Mouse (Mus musculus) lung, embryonic 15.5 days (tissue): ENCODE data around the gene Fam219b. TPM values are rescaled to one million over a fixed set of nuclear protein-coding genes. Genes with fewer than 3 reads are reported as not detected.

Experiments
- ATAC-seq: fragments of 200-750 bp; cut with Nextera tagmentation; 2 replicates; pipeline ENCODE4 v1.8.0; 2017; ENCODE audit warnings: moderate number of reproducible peaks, borderline replicate concordance; ENCODE audit not compliant: low FRiP score, low TSS enrichment; ENCODE audit errors: extremely low read depth
- H3K27ac ChIP-seq: fragments of 300-500 bp; sonication (generic); 2 replicates; pipeline ENCODE4 v1.5.1; 2015; ENCODE audit warnings: moderate library complexity, mild to moderate bottlenecking, inconsistent platforms
- H3K27me3 ChIP-seq: fragments of 300-500 bp; sonication (generic); 2 replicates; pipeline ENCODE4 v1.6.1; 2015; ENCODE audit warnings: inconsistent platforms
- H3K36me3 ChIP-seq: fragments of 300-500 bp; sonication (generic); 2 replicates; pipeline ENCODE4 v1.6.1; 2015; ENCODE audit warnings: inconsistent platforms
- H3K4me1 ChIP-seq: fragments of 300-500 bp; sonication (generic); 2 replicates; pipeline ENCODE4 v1.6.1; 2015; ENCODE audit warnings: inconsistent platforms
- H3K4me2 ChIP-seq: fragments of 300-500 bp; sonication (generic); 2 replicates; pipeline ENCODE4 v1.6.1; 2015; ENCODE audit warnings: inconsistent platforms, mild to moderate bottlenecking, moderate library complexity
- H3K4me3 ChIP-seq: fragments of 300-500 bp; sonication (generic); 2 replicates; pipeline ENCODE4 v1.5.1; 2015; ENCODE audit warnings: mild to moderate bottlenecking, inconsistent platforms
- H3K9ac ChIP-seq: fragments of 300-500 bp; sonication (generic); 2 replicates; pipeline ENCODE4 v1.6.1; 2015; ENCODE audit warnings: inconsistent platforms
- H3K9me3 ChIP-seq: fragments of 300-500 bp; sonication (generic); 2 replicates; pipeline ENCODE4 v1.6.1; 2016; ENCODE audit warnings: inconsistent platforms
- WGBS: fragments of 180-500 bp; shearing (Covaris S2); methylation state at CpG from one replicate; pipeline ENCODE4 v1.1.7; 2015; 5-methylcytosine and 5-hydroxymethylcytosine counted together
- polyA plus RNA-seq: library from polyadenylated mRNA; unstranded; fragments of >200 nt; fragmentation: Nextera tagmentation; extraction: Ambion mirVana; gene quantifications from 2 replicates; pipeline ENCODE4 v1.2.1, GENCODE M21; 2015

Gene Fam219b
- 23.1 and 23.2 TPM in 2 replicates for polyA plus RNA-seq

DNA sequence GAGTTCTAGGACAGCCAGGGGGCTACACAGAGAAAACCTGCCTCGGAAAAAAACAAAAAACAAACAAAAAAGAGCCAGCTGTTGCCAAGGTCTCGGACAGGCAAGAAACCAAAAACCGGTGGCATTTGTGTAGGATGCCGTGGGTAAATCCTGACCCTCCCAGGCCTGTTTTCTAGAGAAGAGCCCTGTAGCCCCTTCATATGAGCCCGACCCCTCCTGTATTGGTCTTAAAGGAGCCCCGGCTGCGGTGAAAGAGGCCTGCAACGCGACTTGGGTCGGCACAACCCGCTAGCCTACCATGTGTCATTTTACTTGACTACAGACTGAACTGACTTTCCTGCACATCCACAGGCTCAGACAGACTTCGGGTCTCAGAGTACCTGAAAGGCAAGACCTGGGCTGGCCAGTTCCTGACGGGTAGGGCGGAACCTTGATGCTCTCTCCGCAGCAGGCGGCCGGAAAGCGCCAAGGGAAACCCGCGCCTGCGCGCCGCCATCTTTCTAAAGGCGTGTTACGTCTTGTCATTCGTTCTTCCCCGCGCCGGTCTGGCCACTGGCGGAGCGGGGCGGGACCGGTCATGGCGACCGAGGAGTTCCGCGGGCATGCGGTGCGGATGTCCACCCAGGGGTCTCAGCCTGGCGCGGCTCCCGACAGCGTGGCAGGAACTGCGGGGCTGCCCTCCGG lies at the start of gene Fam219b:
Fam219b (plus strand) TSS at position 485 of the 684 bp plus-strand sequence.
- Histone ChIP-seq H3K27ac (peak within 1 kb of the TSS; percentile 83), H3K9me3 (no peaks in the 10 kb centered on the region), H3K36me3 (peaks cover 49% of the 10 kb centered on the region), H3K9ac (peak within 1 kb of the TSS; percentile 87), H3K4me1 (peaks cover 17% of the 10 kb centered on the region), H3K4me3 (peak within 1 kb of the TSS; percentile 82), H3K4me2 (peak within 1 kb of the TSS; percentile 75), H3K27me3 (no peaks in the 10 kb centered on the region)
- 2% methylated on average over 45 of the region's 45 CpGs for WGBS
- peak; percentile 84 for ATAC-seq

DNA sequence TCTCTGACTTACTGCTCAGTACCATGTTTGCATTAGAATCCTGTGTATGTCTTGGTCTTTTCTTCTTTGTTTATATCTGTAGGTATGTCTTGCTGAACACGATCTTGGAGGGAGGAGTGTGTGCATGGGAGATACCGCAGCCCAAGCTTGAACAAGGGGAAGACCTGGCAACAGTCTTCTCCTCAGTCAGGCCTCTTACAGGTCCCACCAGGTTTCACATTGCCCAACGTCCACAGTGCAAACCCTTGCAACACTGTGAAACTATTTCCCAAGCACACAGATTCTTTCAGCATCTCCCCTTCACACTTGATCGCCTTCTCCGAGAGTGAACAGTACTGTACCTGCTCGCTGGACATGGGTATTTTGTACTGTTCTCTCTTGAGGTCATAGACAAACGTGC lies 49.5 kb upstream of the Fam219b start:
- H3K27me3 ChIP-seq: no peaks in the 10 kb centered on the region
- no peak overlapping the region for H3K4me3 ChIP-seq
- H3K27ac ChIP-seq: no peak overlapping the region
- no peak overlapping the region for H3K9ac ChIP-seq
- WGBS: 62% methylated on average over 7 of the region's 7 CpGs
- ATAC-seq: no peak
- H3K9me3 ChIP-seq: no peaks in the 10 kb centered on the region
- H3K4me1 ChIP-seq: no peaks in the 10 kb centered on the region
- no peaks in the 10 kb centered on the region for H3K36me3 ChIP-seq
- no peak overlapping the region for H3K4me2 ChIP-seq

DNA sequence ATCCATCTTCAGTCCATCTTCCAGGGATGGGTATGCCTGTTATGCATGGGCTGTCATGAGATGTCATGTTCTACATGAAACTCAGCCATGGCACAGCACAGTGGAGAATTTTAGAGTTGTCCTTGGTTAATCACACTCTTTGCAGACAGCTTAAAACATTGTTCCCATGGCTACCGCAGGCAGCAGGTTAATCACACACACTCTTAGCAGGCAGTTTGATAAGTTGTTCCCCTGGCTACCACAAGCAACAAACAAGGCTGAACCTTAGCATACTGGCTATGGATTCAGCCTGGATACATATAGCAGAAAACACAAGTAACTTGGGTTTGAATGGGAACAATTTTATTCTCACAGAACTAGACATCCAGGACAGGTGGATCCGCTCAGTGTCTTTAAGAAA lies 43.8 kb upstream of the Fam219b start:
- no peak for ATAC-seq
- H3K27me3 ChIP-seq: no peaks in the 10 kb centered on the region
- H3K27ac ChIP-seq: no peak overlapping the region
- WGBS: 84% methylated on average over 2 of the region's 2 CpGs
- no peaks in the 10 kb centered on the region for H3K9me3 ChIP-seq
- H3K4me1 ChIP-seq: no peaks in the 10 kb centered on the region
- no peak overlapping the region for H3K4me2 ChIP-seq
- no peak overlapping the region for H3K9ac ChIP-seq
- no peak overlapping the region for H3K4me3 ChIP-seq
- H3K36me3 ChIP-seq: no peaks in the 10 kb centered on the region

DNA sequence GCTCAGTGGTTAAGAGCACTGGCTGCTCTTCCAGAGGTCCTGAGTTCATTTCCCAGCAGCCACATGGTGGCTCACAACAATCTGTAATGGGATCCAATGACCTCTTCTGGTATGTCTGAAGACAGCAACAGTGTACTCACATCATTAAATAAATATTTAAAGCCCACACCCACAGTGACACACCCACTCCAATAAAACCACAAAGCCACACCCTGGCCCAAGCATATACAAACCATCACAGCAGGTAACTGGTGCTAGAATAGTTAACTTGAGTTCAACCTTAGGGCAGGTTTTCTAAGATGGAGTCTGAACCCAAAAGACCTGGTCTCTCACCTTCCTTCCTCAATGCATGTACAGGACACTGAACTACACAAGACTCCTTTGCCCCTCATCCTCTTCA lies 42.4 kb upstream of the Fam219b start:
- Histone ChIP-seq H3K4me2 (no peak overlapping the region), H3K4me1 (no peaks in the 10 kb centered on the region), H3K36me3 (no peaks in the 10 kb centered on the region), H3K27ac (no peak overlapping the region), H3K9ac (no peak overlapping the region), H3K4me3 (no peak overlapping the region), H3K9me3 (no peaks in the 10 kb centered on the region), H3K27me3 (peaks cover 6% of the 10 kb centered on the region)
- ATAC-seq: no peak

DNA sequence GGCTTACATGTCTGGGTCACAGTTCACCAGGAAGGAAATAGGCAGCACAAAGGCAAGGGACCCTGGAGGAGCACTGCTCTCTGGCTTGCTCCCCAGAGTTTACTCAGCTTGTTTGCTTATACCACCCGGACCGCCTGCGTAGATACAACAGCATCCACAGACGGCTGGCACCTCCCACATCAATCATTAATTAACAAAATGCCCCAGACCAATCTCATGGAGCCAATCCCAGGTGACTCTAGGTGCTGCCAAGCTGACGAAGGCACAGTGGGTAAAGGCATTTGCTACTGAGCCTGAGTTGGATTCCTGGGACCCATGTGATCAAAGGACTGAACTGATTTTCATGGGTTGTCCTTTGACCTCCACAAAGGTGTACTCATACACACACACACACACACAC lies 40.1 kb upstream of the Fam219b start:
- Histone ChIP-seq H3K27me3 (peaks cover 29% of the 10 kb centered on the region), H3K36me3 (no peaks in the 10 kb centered on the region), H3K27ac (no peak overlapping the region), H3K4me3 (no peak overlapping the region), H3K9me3 (no peaks in the 10 kb centered on the region), H3K4me1 (peaks cover 6% of the 10 kb centered on the region; the same call in 1 of the 2 replicates), H3K4me2 (no peak overlapping the region), H3K9ac (no peak overlapping the region)
- WGBS: 36% methylated on average over 5 of the region's 5 CpGs
- no peak for ATAC-seq

DNA sequence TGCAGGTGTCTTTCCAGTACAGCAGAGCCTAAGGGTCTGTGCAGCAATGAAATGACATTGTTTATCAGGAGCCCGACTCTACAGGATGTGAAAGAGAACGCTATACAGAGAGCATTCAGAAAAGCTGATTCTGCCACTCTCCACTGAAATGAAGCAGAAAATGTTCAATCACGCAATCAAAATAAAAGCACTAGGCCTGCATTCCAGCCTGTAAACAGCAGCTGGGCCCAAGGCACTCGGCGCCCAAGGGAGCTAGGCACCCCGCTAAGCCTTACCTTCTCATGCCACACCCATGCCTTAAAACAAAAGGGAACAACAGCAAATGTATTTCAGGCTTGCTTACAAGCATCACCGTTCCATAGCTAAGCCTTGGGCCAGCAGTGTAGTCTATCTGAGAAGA lies 38.8 kb upstream of the Fam219b start:
- Histone ChIP-seq H3K36me3 (no peaks in the 10 kb centered on the region), H3K4me1 (peaks cover 16% of the 10 kb centered on the region; the same call in 1 of the 2 replicates), H3K9me3 (no peaks in the 10 kb centered on the region), H3K27me3 (peaks cover 42% of the 10 kb centered on the region), H3K4me2 (no peak overlapping the region), H3K4me3 (no peak overlapping the region), H3K9ac (no peak overlapping the region), H3K27ac (no peak overlapping the region)
- WGBS: 53% methylated on average over 7 of the region's 7 CpGs
- no peak for ATAC-seq

DNA sequence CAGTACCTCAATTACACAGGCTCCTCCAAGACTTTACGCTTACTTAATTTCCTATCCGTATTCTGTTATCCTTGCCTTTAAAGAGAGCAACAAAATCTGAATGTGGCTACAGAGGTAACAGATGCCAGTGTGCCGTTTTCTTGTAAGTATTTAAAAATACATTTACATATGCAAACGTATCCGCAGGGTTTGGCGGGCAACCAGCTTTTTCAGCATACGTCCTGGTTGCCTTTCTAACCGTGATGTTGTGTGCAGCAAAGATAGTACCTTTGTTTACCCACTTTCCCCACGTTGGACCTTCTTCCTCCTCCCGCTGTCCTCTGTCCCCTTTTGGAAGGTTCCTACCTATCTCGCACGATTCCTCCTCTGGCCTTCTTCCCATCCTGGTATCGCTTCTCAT lies 35.9 kb upstream of the Fam219b start:
- Histone ChIP-seq H3K4me2 (no peak overlapping the region), H3K4me1 (peaks cover 34% of the 10 kb centered on the region), H3K4me3 (no peak overlapping the region), H3K27ac (no peak overlapping the region), H3K9me3 (no peaks in the 10 kb centered on the region), H3K9ac (no peak overlapping the region), H3K27me3 (peaks cover 71% of the 10 kb centered on the region), H3K36me3 (no peaks in the 10 kb centered on the region)
- WGBS: 10% methylated on average over 13 of the region's 13 CpGs
- ATAC-seq: no peak

DNA sequence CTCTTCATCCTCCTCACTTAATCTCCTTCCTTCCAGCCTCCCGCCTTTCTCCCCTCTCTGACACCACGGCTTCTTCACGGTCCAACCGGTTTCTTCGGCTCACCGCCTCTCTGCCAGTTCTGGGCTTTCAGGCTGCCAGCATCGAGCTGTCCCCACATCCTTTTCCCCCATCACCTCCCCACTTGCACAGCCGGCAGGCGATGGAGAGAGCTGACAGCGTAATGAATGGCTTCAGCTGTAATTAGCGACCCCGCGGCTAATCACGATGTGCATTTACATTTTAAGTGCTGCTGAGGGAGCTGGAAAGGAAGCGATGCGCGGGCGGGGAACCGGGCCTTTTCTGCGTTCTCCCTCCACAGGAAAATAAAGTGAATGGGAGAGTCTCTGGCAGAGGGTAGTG lies 35.5 kb upstream of the Fam219b start:
- ATAC-seq: no peak
- Histone ChIP-seq H3K36me3 (no peaks in the 10 kb centered on the region), H3K27me3 (peaks cover 74% of the 10 kb centered on the region), H3K4me3 (0 out of 2 replicates have a peak overlapping the region, but pooled peaks have one; percentile 7), H3K27ac (no peak overlapping the region), H3K4me1 (peaks cover 34% of the 10 kb centered on the region), H3K4me2 (no peak overlapping the region), H3K9me3 (no peaks in the 10 kb centered on the region), H3K9ac (no peak overlapping the region)
- 2% methylated on average over 20 of the region's 20 CpGs for WGBS

DNA sequence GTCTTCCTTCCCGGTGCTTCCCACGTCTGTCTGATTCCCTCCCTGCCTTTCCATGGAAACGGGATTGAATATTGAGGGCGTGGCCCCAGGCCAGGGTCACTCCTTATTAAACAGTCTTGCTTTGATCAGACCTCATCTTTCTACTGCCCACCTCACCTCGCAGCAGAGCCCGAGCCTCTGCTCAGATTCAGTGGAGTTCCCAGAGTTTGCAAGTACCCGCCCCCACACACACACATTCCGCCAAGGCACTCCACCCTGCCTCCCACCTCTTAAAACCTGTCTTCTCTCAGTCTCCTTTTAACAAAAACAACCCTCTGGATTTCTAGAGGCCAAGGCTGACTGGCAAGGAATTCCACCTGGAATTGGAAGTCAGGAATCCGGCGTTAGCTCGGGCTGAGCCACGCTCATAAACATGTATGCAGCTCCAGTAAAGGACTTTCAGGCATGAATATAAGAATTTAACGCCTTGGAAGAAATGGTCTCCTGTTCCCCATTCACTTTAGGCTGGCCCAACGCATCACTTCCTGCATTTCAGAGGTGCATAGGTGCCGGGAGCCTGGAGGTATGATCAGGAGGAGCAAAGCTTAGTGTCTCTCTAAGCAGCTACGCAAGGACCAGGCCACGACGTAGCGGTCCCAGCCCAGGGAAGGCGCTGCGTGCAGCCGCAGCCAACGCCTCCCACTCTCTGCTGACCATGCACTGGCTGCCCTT lies 34.3 kb upstream of the Fam219b start:
- Histone ChIP-seq H3K36me3 (no peaks in the 10 kb centered on the region), H3K4me2 (peak overlapping the region; percentile 84), H3K27ac (no peak overlapping the region), H3K9ac (no peak overlapping the region), H3K9me3 (no peaks in the 10 kb centered on the region), H3K4me1 (peaks cover 34% of the 10 kb centered on the region), H3K4me3 (peak overlapping the region; percentile 43), H3K27me3 (peaks cover 74% of the 10 kb centered on the region)
- ATAC-seq: no peak
- 6% methylated on average over 23 of the region's 23 CpGs for WGBS

DNA sequence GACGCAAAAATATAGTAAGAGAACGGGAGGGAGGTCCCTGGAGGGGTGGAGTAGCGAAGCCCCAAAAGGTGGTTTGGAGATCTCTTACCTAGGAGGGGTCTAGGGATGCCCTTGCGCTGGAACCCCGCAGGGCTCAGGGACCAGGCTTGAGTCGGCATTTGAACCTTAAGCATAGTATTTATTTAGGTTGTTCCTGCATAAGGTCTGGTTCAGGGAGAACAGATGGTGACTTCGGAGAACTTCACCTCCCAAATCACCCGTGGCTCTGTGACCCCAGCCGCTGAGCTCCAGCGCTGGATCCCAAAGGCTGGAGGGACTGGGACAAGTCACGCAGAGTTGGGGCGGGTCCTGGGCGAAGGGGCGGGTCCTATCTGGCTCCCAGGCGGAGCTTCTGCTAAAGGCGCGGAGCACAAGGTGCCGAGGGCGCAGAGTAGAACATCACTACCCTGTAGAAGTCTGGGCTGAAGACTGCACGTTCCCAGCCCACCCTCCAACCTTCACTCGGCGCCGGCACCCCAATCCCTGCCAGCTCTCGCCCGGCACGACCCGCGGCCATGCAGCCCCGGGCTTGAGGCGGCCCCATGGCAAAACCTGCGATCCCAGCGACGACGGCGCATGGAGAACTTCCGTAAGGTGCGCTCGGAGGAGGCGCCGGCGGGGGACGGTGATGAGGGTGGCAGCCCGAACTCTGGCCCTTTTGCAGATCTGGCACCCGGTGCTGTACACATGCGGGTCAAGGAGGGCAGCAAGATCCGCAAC lies 33.5 kb upstream of the Fam219b start, which contains the start of gene Rpp25:
Rpp25 (plus strand) TSS at position 405 of the 759 bp plus-strand sequence.
- Histone ChIP-seq H3K9ac (peak within 1 kb of the TSS; percentile 2; the same call in 1 of the 2 replicates), H3K4me3 (peak within 1 kb of the TSS; percentile 43), H3K27me3 (peaks cover 74% of the 10 kb centered on the region), H3K36me3 (no peaks in the 10 kb centered on the region), H3K27ac (no peak within 1 kb of the TSS), H3K9me3 (no peaks in the 10 kb centered on the region), H3K4me2 (peak within 1 kb of the TSS; percentile 84), H3K4me1 (peaks cover 34% of the 10 kb centered on the region)
- peak; percentile 78 for ATAC-seq
- WGBS: 1% methylated on average over 46 of the region's 46 CpGs

DNA sequence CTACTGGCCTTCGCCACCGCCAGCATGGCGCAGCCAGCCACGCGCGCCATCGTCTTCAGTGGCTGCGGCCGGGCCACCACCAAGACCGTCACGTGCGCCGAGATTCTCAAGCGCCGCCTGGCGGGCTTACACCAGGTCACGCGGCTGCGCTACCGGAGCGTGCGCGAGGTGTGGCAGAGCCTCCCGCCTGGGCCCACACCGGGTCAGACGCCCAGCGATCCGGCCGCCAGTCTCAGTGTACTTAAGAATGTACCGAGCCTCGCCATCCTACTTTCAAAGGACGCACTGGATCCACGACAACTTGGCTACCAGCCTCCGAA lies 33.0 kb upstream of the Fam219b start:
- 2% methylated on average over 34 of the region's 34 CpGs for WGBS
- Histone ChIP-seq H3K27ac (no peak overlapping the region), H3K9ac (peak overlapping the region; percentile 2; the same call in 1 of the 2 replicates), H3K36me3 (no peaks in the 10 kb centered on the region), H3K27me3 (peaks cover 74% of the 10 kb centered on the region), H3K4me2 (peak overlapping the region; percentile 84), H3K4me1 (peaks cover 34% of the 10 kb centered on the region), H3K9me3 (no peaks in the 10 kb centered on the region), H3K4me3 (peak overlapping the region; percentile 43)
- peak; percentile 48; the same call in 1 of the 2 replicates for ATAC-seq

DNA sequence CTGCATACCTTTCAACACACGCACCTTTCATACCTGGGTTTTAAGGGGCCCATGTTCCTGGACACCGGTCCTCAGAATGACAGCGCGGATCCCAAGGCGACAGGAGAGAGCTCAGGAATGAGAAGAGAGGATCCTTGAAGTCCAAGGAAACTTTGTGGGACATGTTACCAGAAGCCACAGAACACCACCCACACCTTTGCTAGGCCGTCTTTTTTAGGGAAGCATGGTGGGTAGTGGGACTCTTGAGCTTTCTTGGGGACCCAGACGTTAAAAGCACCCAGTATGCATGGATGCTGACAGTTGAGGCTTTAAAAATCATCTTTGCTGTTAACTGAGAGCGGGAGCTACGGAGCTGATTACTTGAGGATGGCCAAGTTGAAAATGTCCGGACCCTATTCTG lies 32.4 kb upstream of the Fam219b start:
- H3K9me3 ChIP-seq: no peaks in the 10 kb centered on the region
- H3K36me3 ChIP-seq: no peaks in the 10 kb centered on the region
- no peak overlapping the region for H3K4me3 ChIP-seq
- peaks cover 34% of the 10 kb centered on the region for H3K4me1 ChIP-seq
- peaks cover 68% of the 10 kb centered on the region for H3K27me3 ChIP-seq
- no peak overlapping the region for H3K9ac ChIP-seq
- no peak overlapping the region for H3K4me2 ChIP-seq
- 56% methylated on average over 10 of the region's 10 CpGs for WGBS
- H3K27ac ChIP-seq: no peak overlapping the region
- no peak for ATAC-seq
